Mouse (Mus musculus) midbrain, embryonic 13.5 days (tissue): ENCODE data around the gene Engase. TPM values are rescaled to one million over a fixed set of nuclear protein-coding genes. Genes with fewer than 3 reads are reported as not detected.
A peak's percentile ranks its signal among the peaks of the same experiment; 100 is the strongest.

Experiments used
- ATAC-seq: fragments of 200-750 bp; cut with Nextera tagmentation; 2 replicates; pipeline ENCODE4 v1.8.0; 2017; ENCODE audit warnings: mild to moderate bottlenecking, moderate TSS enrichment, moderate library complexity
- H3K27ac ChIP-seq: fragments of 300-500 bp; sonication (generic); 2 replicates; pipeline ENCODE4 v1.5.1; 2015; ENCODE audit warnings: inconsistent platforms, mild to moderate bottlenecking, moderate library complexity
- H3K27me3 ChIP-seq: fragments of 300-500 bp; sonication (generic); 2 replicates; pipeline ENCODE4 v1.6.1; 2015; ENCODE audit warnings: mild to moderate bottlenecking, inconsistent platforms
- H3K36me3 ChIP-seq: fragments of 300-500 bp; sonication (generic); 2 replicates; pipeline ENCODE4 v1.6.1; 2015; ENCODE audit warnings: mild to moderate bottlenecking, inconsistent platforms
- H3K4me1 ChIP-seq: fragments of 300-500 bp; sonication (generic); replicated peaks from 2 replicates; pipeline ENCODE4 v1.6.1; 2015; ENCODE audit warnings: inconsistent platforms
- H3K4me2 ChIP-seq: fragments of 300-500 bp; sonication (generic); replicated peaks from 2 replicates; pipeline ENCODE4 v1.6.1; 2015; ENCODE audit warnings: moderate library complexity, mild to moderate bottlenecking, inconsistent platforms
- H3K4me3 ChIP-seq: fragments of 300-500 bp; sonication (generic); replicated peaks from 2 replicates; pipeline ENCODE4 v1.5.1; 2015; ENCODE audit warnings: mild to moderate bottlenecking, inconsistent platforms
- H3K9ac ChIP-seq: fragments of 300-500 bp; sonication (generic); replicated peaks from 2 replicates; pipeline ENCODE4 v1.6.1; 2015; ENCODE audit warnings: mild to moderate bottlenecking, inconsistent platforms
- H3K9me3 ChIP-seq: fragments of 300-500 bp; sonication (generic); 2 replicates; pipeline ENCODE4 v1.6.1; 2016; ENCODE audit warnings: mild to moderate bottlenecking, inconsistent platforms
- WGBS: fragments of 180-500 bp; shearing (Covaris S2); methylation state at CpG from one replicate; pipeline ENCODE4 v1.1.7; 2015; 5-methylcytosine and 5-hydroxymethylcytosine counted together
- polyA plus RNA-seq: library from polyadenylated mRNA; unstranded; fragments of >200 nt; fragmentation: Nextera tagmentation; extraction: Ambion mirVana; gene quantifications from 2 replicates; pipeline ENCODE4 v1.2.1, GENCODE M21; 2015

The Engase gene
- polyA plus RNA-seq = 6.3 and 6.4 TPM in 2 replicates

DNA sequence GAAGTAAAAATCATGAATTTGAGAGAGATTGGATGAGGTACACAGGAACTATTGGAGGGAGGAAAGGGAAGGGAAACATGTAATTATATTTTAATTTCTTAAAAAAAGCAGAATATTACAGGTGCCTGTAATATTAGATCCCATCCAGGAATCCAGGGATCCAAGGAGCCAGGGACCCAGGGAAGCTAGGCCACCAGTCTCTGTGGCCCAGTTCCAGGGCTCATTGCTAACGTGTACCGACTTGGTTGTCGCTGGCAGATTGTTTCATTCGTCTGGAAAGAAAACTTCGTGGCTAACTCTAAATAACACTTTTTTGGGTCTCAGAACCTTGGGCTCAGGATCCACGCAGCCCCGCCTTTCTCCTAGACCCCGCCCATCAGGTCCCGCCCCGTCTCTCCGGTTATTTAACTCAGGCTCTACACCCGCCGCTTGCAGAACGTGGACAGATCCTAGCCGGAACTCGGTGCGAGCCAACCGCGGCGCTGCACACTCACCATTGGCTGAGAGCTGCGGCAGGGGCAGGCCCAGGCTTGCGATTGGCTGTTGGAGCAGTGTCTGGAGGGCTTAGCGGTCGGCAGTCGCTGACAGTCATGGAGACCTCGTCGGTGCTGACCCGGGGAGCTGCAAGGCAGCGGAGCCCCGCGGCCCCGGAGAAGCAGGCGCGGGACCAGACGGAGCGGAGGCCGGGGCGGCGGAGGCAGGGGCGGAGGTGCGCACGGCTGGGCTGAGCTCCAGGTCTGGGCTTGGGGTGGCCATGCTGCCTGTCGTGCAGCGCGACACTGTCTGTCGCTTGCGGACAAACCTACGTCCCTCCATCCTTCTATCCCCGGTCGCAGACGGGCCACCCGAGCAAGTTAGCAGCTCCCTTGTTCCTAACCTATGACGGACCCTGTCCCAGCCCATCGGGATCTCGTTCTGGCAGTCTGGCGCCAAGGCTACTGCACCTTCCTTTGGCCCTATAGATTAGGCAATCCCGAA, at the start of gene Engase:
TSS of gene Engase (plus strand) at position 434 of the 978 bp plus-strand sequence.
- peak; percentile 100 for ATAC-seq

DNA sequence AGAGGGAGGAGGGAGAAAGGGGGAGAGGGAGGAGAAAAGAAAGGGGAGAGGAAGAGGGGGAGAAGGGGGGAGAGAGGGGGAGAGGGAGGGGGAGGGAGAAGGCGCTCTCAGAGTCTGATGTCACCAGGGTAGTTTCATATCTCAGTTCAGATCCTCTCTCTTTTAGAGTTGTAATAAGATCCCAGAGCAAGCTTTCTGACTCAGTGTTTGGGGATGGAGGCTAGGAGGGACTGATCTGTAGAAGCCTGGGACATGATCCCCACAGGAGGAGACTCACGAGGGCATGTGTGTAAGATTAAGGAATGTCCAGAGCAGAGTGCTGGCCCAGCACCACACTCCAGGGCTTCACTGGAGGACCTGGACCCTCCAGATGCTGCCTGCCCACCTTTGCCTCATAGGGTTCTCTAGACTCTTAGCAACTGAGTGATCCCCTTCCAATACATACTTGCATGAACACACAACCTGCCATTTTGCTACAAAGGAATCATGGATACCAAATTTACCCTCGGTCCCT, 49.3 kb upstream of the Engase start:
- no peaks in the 10 kb centered on the region for H3K36me3 ChIP-seq
- peak overlapping the region; percentile 30; the same call in 1 of the 2 replicates for H3K4me2 ChIP-seq
- no peak for ATAC-seq
- no peak overlapping the region for H3K27ac ChIP-seq
- H3K9me3 ChIP-seq = no peaks in the 10 kb centered on the region
- H3K27me3 ChIP-seq = peaks cover 19% of the 10 kb centered on the region
- H3K4me1 ChIP-seq = peaks cover 27% of the 10 kb centered on the region
- H3K9ac ChIP-seq = no peak overlapping the region
- no peak overlapping the region for H3K4me3 ChIP-seq
- WGBS = 51% methylated on average over 3 of the region's 3 CpGs

More for the DNA sequence above, at the start of gene Engase:
- Histone ChIP-seq H3K36me3 (no peaks in the 10 kb centered on the region), H3K4me1 (peaks cover 14% of the 10 kb centered on the region), H3K4me3 (peak within 1 kb of the TSS; percentile 56), H3K27ac (0 out of 2 replicates have a peak within 1 kb of the TSS, but pooled peaks have one; percentile 3), H3K27me3 (peaks cover 3% of the 10 kb centered on the region; the same call in 1 of the 2 replicates), H3K9me3 (no peaks in the 10 kb centered on the region), H3K9ac (peak within 1 kb of the TSS; percentile 70), H3K4me2 (peak within 1 kb of the TSS; percentile 75)
- WGBS = 1% methylated on average over 57 of the region's 57 CpGs

- H3K4me3 ChIP-seq = peak within 1 kb of the TSS; percentile 20
- no peaks in the 10 kb centered on the region for H3K9me3 ChIP-seq
- no peak for ATAC-seq
- H3K9ac ChIP-seq = peak within 1 kb of the TSS; percentile 39; the same call in 1 of the 2 replicates
- no peak within 1 kb of the TSS for H3K27ac ChIP-seq
- 2% methylated on average over 8 of the region's 8 CpGs for WGBS
- peak within 1 kb of the TSS; percentile 30 for H3K4me2 ChIP-seq
- peaks cover 27% of the 10 kb centered on the region for H3K4me1 ChIP-seq
- no peaks in the 10 kb centered on the region for H3K36me3 ChIP-seq
- peaks cover 19% of the 10 kb centered on the region for H3K27me3 ChIP-seq
These were observed 48.6 kb upstream of the Engase start, which contains the start of gene C1qtnf1 for GRCm38 (mm10) chr11:118427986-118428385. C1qtnf1 (plus strand) TSS chr11:118428203.

- peaks cover 28% of the 10 kb centered on the region for H3K4me1 ChIP-seq
- H3K9me3 ChIP-seq = no peaks in the 10 kb centered on the region
- 5% methylated on average over 11 of the region's 11 CpGs for WGBS
- H3K4me3 ChIP-seq = peak overlapping the region; percentile 20
- no peaks in the 10 kb centered on the region for H3K36me3 ChIP-seq
- peaks cover 19% of the 10 kb centered on the region for H3K27me3 ChIP-seq
- H3K27ac ChIP-seq = no peak overlapping the region
- peak overlapping the region; percentile 39; the same call in 1 of the 2 replicates for H3K9ac ChIP-seq
- ATAC-seq = no peak
- H3K4me2 ChIP-seq = peak overlapping the region; percentile 30
These were observed 48.2 kb upstream of the Engase start for GRCm38 (mm10) chr11:118428460-118428868.

GRCm38 (mm10) chr11:118428944-118429709, 47.5 kb upstream of the Engase start:
- Histone ChIP-seq H3K4me2 (peak overlapping the region; percentile 30), H3K27me3 (peaks cover 19% of the 10 kb centered on the region), H3K9ac (peak overlapping the region; percentile 39; the same call in 1 of the 2 replicates), H3K4me3 (peak overlapping the region; percentile 20), H3K9me3 (no peaks in the 10 kb centered on the region), H3K4me1 (peaks cover 29% of the 10 kb centered on the region), H3K36me3 (no peaks in the 10 kb centered on the region), H3K27ac (no peak overlapping the region)
- ATAC-seq = no peak
- 60% methylated on average over 8 of the region's 8 CpGs for WGBS

DNA sequence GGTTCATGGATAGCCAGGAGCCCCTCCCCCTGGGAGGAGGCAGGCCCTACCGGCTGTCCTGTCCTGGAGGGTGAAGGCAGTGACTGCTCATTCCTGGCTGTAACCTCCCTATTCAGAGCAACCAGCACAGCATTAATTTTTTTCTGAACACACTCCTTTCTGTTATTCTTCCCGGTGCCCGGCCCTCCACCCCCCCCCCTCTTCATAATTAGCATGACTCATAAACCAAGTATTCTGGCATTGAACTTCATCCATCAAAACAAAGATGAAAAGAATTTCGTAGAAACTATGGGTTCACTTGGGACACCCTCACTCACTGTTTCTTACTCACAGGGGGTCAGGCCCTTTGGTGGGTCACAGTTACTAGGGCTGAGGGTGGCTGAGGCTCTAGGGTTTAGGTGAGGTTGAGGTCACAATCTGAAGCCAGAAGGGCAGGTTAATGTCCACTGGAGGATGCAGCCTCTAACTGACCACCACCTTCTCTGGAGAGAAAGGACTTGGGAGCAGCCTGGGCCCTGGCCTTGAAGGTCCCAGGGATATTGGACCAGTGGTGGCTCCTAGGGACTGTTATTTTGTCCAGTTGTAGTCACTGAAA, 46.2 kb upstream of the Engase start:
- no peak overlapping the region for H3K27ac ChIP-seq
- peaks cover 19% of the 10 kb centered on the region for H3K27me3 ChIP-seq
- ATAC-seq = no peak
- H3K9me3 ChIP-seq = no peaks in the 10 kb centered on the region
- H3K9ac ChIP-seq = no peak overlapping the region
- 55% methylated on average over 4 of the region's 4 CpGs for WGBS
- no peaks in the 10 kb centered on the region for H3K36me3 ChIP-seq
- no peak overlapping the region for H3K4me2 ChIP-seq
- no peak overlapping the region for H3K4me3 ChIP-seq
- peaks cover 27% of the 10 kb centered on the region for H3K4me1 ChIP-seq

- Histone ChIP-seq H3K4me1 (peaks cover 31% of the 10 kb centered on the region), H3K27ac (no peak overlapping the region), H3K27me3 (peaks cover 12% of the 10 kb centered on the region), H3K9me3 (no peaks in the 10 kb centered on the region), H3K9ac (no peak overlapping the region), H3K36me3 (no peaks in the 10 kb centered on the region), H3K4me2 (no peak overlapping the region), H3K4me3 (no peak overlapping the region)
- WGBS = 85% methylated on average over 16 of the region's 16 CpGs
- no peak for ATAC-seq
These were observed 45.3 kb upstream of the Engase start for GRCm38 (mm10) chr11:118431100-118431948.

DNA sequence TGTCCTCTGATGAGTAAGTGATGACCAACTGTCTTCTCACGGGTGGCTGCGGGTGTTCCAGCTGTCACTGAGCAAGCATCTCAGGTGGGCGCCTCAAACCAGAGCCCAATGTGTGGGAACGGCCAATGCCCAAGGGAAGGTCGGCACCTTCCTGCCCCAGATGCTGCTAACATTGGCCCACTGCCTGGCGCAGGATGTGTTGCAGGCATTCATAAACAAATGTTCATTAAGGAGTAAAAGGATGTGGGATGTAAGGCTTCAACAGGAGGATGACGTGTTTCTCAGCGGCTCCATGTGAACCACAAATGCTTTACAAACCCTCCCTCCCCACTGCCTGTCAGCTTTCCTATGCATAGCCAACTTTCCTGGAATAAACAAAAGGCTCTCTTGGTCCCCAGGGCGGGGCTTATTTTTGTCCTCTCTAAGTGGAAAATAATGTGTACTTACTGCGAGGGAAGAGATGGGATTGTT, 43.2 kb upstream of the Engase start:
- 70% methylated on average over 10 of the region's 10 CpGs for WGBS
- Histone ChIP-seq H3K4me2 (peak overlapping the region; percentile 9; the same call in 1 of the 2 replicates), H3K4me1 (peaks cover 40% of the 10 kb centered on the region), H3K9ac (no peak overlapping the region), H3K27me3 (peaks cover 9% of the 10 kb centered on the region), H3K9me3 (no peaks in the 10 kb centered on the region), H3K4me3 (no peak overlapping the region), H3K36me3 (no peaks in the 10 kb centered on the region), H3K27ac (no peak overlapping the region)
- ATAC-seq = no peak

- peaks cover 4% of the 10 kb centered on the region for H3K27me3 ChIP-seq
- H3K4me1 ChIP-seq = peaks cover 41% of the 10 kb centered on the region
- no peak overlapping the region for H3K9ac ChIP-seq
- H3K4me3 ChIP-seq = no peak overlapping the region
- H3K9me3 ChIP-seq = no peaks in the 10 kb centered on the region
- WGBS = 61% methylated on average over 13 of the region's 13 CpGs
- ATAC-seq = no peak
- H3K36me3 ChIP-seq = no peaks in the 10 kb centered on the region
- no peak overlapping the region for H3K27ac ChIP-seq
- peak overlapping the region; percentile 9; the same call in 1 of the 2 replicates for H3K4me2 ChIP-seq
These were observed 42.5 kb upstream of the Engase start for GRCm38 (mm10) chr11:118434093-118434492.

DNA sequence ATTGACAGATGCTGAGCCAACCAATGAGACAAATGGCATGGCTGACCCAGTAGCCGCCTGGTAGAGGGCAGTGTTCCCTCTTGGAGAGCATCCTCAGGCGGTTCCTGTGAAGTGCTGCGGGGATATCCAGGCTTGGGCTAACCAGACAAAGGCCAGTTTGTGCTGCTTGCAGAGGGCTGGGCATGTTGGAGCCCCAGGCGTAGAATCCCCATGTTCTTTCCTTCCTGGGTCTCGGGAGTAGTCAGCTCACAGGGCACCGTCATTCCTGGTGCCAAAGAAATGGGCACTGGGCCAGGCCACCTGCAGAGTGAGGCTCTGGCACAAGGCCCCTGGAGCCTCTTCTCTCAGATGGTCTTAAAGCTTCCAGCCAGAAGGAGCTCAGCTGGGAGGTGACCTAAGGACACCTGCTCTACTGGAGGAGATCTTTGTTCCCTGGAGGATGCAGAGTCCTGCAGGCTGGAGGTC, 40.1 kb upstream of the Engase start:
- no peaks in the 10 kb centered on the region for H3K36me3 ChIP-seq
- H3K9me3 ChIP-seq = no peaks in the 10 kb centered on the region
- no peak overlapping the region for H3K4me3 ChIP-seq
- no peaks in the 10 kb centered on the region for H3K27me3 ChIP-seq
- peak; percentile 56 for ATAC-seq
- H3K4me1 ChIP-seq = peaks cover 53% of the 10 kb centered on the region
- no peak overlapping the region for H3K9ac ChIP-seq
- 25% methylated on average over 6 of the region's 6 CpGs for WGBS
- peak overlapping the region; percentile 67; the same call in 1 of the 2 replicates for H3K27ac ChIP-seq
- no peak overlapping the region for H3K4me2 ChIP-seq
